Mouse (Mus musculus): Measurements from ENCODE around the gene Ddx46. TPM values are rescaled to one million over a fixed set of nuclear protein-coding genes. Genes with fewer than 3 reads are reported as not detected.

Gene Ddx46
- polyA plus RNA-seq, 1 experiment from 2014 or later = 41.1 TPM

Other genes with a start within 250 kb of the Ddx46 start
- gene Slc34a1, start 236.8 kb upstream of the Ddx46 start, polyA plus RNA-seq (2016; fragmentation: Nextera tagmentation; extraction: Ambion mirVana) = 0.10 TPM in 1 of 2 replicates, not detected in the other
- gene Pfn3, start 219.8 kb upstream of the Ddx46 start, polyA plus RNA-seq (2016; fragmentation: Nextera tagmentation; extraction: Ambion mirVana) = not detected in 2 replicates
- 0.16 TPM in 1 of 2 replicates, not detected in the other for gene F12, start 208.2 kb upstream of the Ddx46 start, polyA plus RNA-seq (2016; fragmentation: Nextera tagmentation; extraction: Ambion mirVana)
- 48.9 and 54.4 TPM in 2 replicates for gene Grk6, start 190.0 kb upstream of the Ddx46 start, polyA plus RNA-seq (2016; fragmentation: Nextera tagmentation; extraction: Ambion mirVana)
- gene Prr7, start 170.8 kb upstream of the Ddx46 start, polyA plus RNA-seq (2016; fragmentation: Nextera tagmentation; extraction: Ambion mirVana) = 1.1 and 1.5 TPM in 2 replicates
- 585 and 628 TPM in 2 replicates for gene Dbn1, start 146.9 kb upstream of the Ddx46 start, polyA plus RNA-seq (2016; fragmentation: Nextera tagmentation; extraction: Ambion mirVana)
- 154 and 158 TPM in 2 replicates for gene Pdlim7, start 121.4 kb upstream of the Ddx46 start, polyA plus RNA-seq (2016; fragmentation: Nextera tagmentation; extraction: Ambion mirVana)
- 3.7 and 4.7 TPM in 2 replicates for gene Dok3, start 105.7 kb upstream of the Ddx46 start, polyA plus RNA-seq (2016; fragmentation: Nextera tagmentation; extraction: Ambion mirVana)
- gene Ddx41, start 98.4 kb upstream of the Ddx46 start, polyA plus RNA-seq (2016; fragmentation: Nextera tagmentation; extraction: Ambion mirVana) = 64.0 and 64.6 TPM in 2 replicates
- 67.4 and 71.9 TPM in 2 replicates for gene Fam193b, start 63.9 kb upstream of the Ddx46 start, polyA plus RNA-seq (2016; fragmentation: Nextera tagmentation; extraction: Ambion mirVana)
- 113 and 128 TPM in 2 replicates for gene Tmed9, start 61.3 kb upstream of the Ddx46 start, polyA plus RNA-seq (2016; fragmentation: Nextera tagmentation; extraction: Ambion mirVana)
- gene B4galt7, start 35.1 kb upstream of the Ddx46 start, polyA plus RNA-seq (2016; fragmentation: Nextera tagmentation; extraction: Ambion mirVana) = 42.5 and 43.4 TPM in 2 replicates
- 74.1 and 75.9 TPM in 2 replicates for gene Caml, start 12.0 kb upstream of the Ddx46 start, polyA plus RNA-seq (2016; fragmentation: Nextera tagmentation; extraction: Ambion mirVana)
- gene B230219D22Rik, start 58.1 kb downstream of the Ddx46 start, polyA plus RNA-seq (2016; fragmentation: Nextera tagmentation; extraction: Ambion mirVana) = 74.6 and 78.4 TPM in 2 replicates
- gene Txndc15, start 79.6 kb downstream of the Ddx46 start, polyA plus RNA-seq (2016; fragmentation: Nextera tagmentation; extraction: Ambion mirVana) = 105 and 110 TPM in 2 replicates
- gene Pcbd2, start 92.3 kb downstream of the Ddx46 start, polyA plus RNA-seq (2016; fragmentation: Nextera tagmentation; extraction: Ambion mirVana) = 32.1 and 34.1 TPM in 2 replicates
- gene Catsper3, start 149.5 kb downstream of the Ddx46 start, polyA plus RNA-seq (2016; fragmentation: Nextera tagmentation; extraction: Ambion mirVana) = not detected in 2 replicates
- 0.61 and 0.81 TPM in 2 replicates for gene Pitx1, start 201.2 kb downstream of the Ddx46 start, polyA plus RNA-seq (2016; fragmentation: Nextera tagmentation; extraction: Ambion mirVana)